Mouse (Mus musculus) ES-CJ7 (cell line): ENCODE data around the gene Plxnb1.

Experiments used
- DNase-seq: peaks from one replicate; pipeline ENCODE4 v3.0.0; 2011; ENCODE audit warnings: low read depth, low spot score

Gene Plxnb1

GRCm38 (mm10) chr9:109101933-109102445 lies 6.8 kb downstream of the Plxnb1 start:
- DNase-seq: no peak

GRCm38 (mm10) chr9:109102541-109102940 lies 7.4 kb downstream of the Plxnb1 start:
- DNase-seq: no peak

- DNase-seq: no peak
Measured at GRCm38 (mm10) chr9:109103250-109103649, 8.1 kb downstream of the Plxnb1 start.

- DNase-seq: no peak
Measured at GRCm38 (mm10) chr9:109104083-109104482, 8.9 kb downstream of the Plxnb1 start.

- DNase-seq: no peak
Measured at GRCm38 (mm10) chr9:109105011-109105410, 9.8 kb downstream of the Plxnb1 start.

GRCm38 (mm10) chr9:109105648-109106047 lies 10.5 kb downstream of the Plxnb1 start:
- DNase-seq: no peak

GRCm38 (mm10) chr9:109107341-109107740 lies 12.2 kb downstream of the Plxnb1 start:
- no peak for DNase-seq

- DNase-seq: no peak
Measured at GRCm38 (mm10) chr9:109110240-109110639, 15.1 kb downstream of the Plxnb1 start.

- DNase-seq: no peak
Measured at GRCm38 (mm10) chr9:109111101-109111500, 15.9 kb downstream of the Plxnb1 start.

- no peak for DNase-seq
Measured at GRCm38 (mm10) chr9:109111591-109111990, 16.4 kb downstream of the Plxnb1 start.

GRCm38 (mm10) chr9:109113331-109113730 lies 18.1 kb downstream of the Plxnb1 start:
- no peak for DNase-seq

- no peak for DNase-seq
Measured at GRCm38 (mm10) chr9:109114276-109114675, 19.1 kb downstream of the Plxnb1 start.

- no peak for DNase-seq
Measured at GRCm38 (mm10) chr9:109114871-109115270, 19.7 kb downstream of the Plxnb1 start.

- DNase-seq: no peak
Measured at GRCm38 (mm10) chr9:109116205-109116604, 21.0 kb downstream of the Plxnb1 start.

- no peak for DNase-seq
Measured at GRCm38 (mm10) chr9:109118106-109118505, 22.9 kb downstream of the Plxnb1 start.

- no peak for DNase-seq
Measured at GRCm38 (mm10) chr9:109119571-109119970, 24.4 kb downstream of the Plxnb1 start.

GRCm38 (mm10) chr9:109120956-109121355 lies 25.8 kb downstream of the Plxnb1 start:
- DNase-seq: no peak

GRCm38 (mm10) chr9:109122553-109123085 lies 27.4 kb downstream of the Plxnb1 start:
- DNase-seq: peak; percentile 56

- DNase-seq: no peak
Measured at GRCm38 (mm10) chr9:109123266-109123665, 28.1 kb downstream of the Plxnb1 start.

- DNase-seq: no peak
Measured at GRCm38 (mm10) chr9:109124164-109124563, 29.0 kb downstream of the Plxnb1 start.

- DNase-seq: no peak
Measured at GRCm38 (mm10) chr9:109125043-109125442, 29.9 kb downstream of the Plxnb1 start.

GRCm38 (mm10) chr9:109125481-109125880 lies 30.3 kb downstream of the Plxnb1 start:
- no peak for DNase-seq

- DNase-seq: no peak
Measured at GRCm38 (mm10) chr9:109127076-109127475, 31.9 kb downstream of the Plxnb1 start.

GRCm38 (mm10) chr9:109128211-109128610 lies 33.0 kb downstream of the Plxnb1 start:
- DNase-seq: peak; percentile 23
